Mouse (Mus musculus) naive thymus-derived CD4-positive, alpha-beta T cell, adult 2 months (primary cell): ENCODE results near the gene Jade2.
"Not testable (repeated sequence)": the region's sequence is repeated elsewhere in the genome, so short reads cannot be mapped to it uniquely, and the experiment has no call there.

Source experiments
- DNase-seq: peaks from one replicate; pipeline ENCODE4 v3.0.0-alpha.2; 2011; ENCODE audit warnings: low read depth

The Jade2 gene

GRCm38 (mm10) chr11:51789735-51790134, 67.7 kb downstream of the Jade2 start:
- DNase-seq = not testable (repeated sequence)

- peak; percentile 50 for DNase-seq
Observed at GRCm38 (mm10) chr11:51785926-51786325, 71.5 kb downstream of the Jade2 start.

- DNase-seq = no peak
Observed at GRCm38 (mm10) chr11:51782721-51783120, 74.7 kb downstream of the Jade2 start.

- DNase-seq = no peak
Observed at GRCm38 (mm10) chr11:51780773-51781267, 76.6 kb downstream of the Jade2 start.

- DNase-seq = no peak
Observed at GRCm38 (mm10) chr11:51777478-51777877, 80.0 kb downstream of the Jade2 start.

GRCm38 (mm10) chr11:51775507-51775906, 81.9 kb downstream of the Jade2 start:
- DNase-seq = no peak

GRCm38 (mm10) chr11:51768296-51768695, 89.2 kb downstream of the Jade2 start:
- no peak for DNase-seq

GRCm38 (mm10) chr11:51767579-51768220, 89.8 kb downstream of the Jade2 start:
- DNase-seq = no peak

GRCm38 (mm10) chr11:51764816-51765215, 92.6 kb downstream of the Jade2 start:
- no peak for DNase-seq

GRCm38 (mm10) chr11:51763955-51764354, 93.5 kb downstream of the Jade2 start:
- DNase-seq = no peak
